Mouse (Mus musculus) heart, postnatal 0 days (tissue): ENCODE measurements around the gene Cln3. TPM values are rescaled to one million over a fixed set of nuclear protein-coding genes. Genes with fewer than 3 reads are reported as not detected.

ENCODE experiments used
- ATAC-seq: fragments of 200-750 bp; cut with Nextera tagmentation; 2 replicates; pipeline ENCODE4 v1.8.0; 2017; ENCODE audit warnings: low read depth, moderate number of reproducible peaks, moderate library complexity; ENCODE audit not compliant: insufficient read depth
- DNase-seq: peaks from one replicate; pipeline ENCODE4 v3.0.0-alpha.2; 2016; ENCODE audit warnings: low spot score
- H3K27ac ChIP-seq: fragments of 300-500 bp; sonication (generic); 2 replicates; pipeline ENCODE4 v1.5.1; 2014; ENCODE audit warnings: low read depth, mild to moderate bottlenecking
- H3K27me3 ChIP-seq: fragments of 300-500 bp; sonication (generic); 2 replicates; pipeline ENCODE4 v1.6.1; 2014; ENCODE audit warnings: low read length, mixed read lengths; ENCODE audit not compliant: control insufficient read depth, insufficient read depth
- H3K36me3 ChIP-seq: fragments of 300-500 bp; sonication (generic); replicated peaks from 2 replicates; pipeline ENCODE4 v1.6.1; 2014; ENCODE audit warnings: low read length, mixed read lengths; ENCODE audit not compliant: control insufficient read depth, insufficient read depth
- H3K4me1 ChIP-seq: fragments of 300-500 bp; sonication (generic); 2 replicates; pipeline ENCODE4 v1.6.1; 2014; ENCODE audit warnings: antibody characterized with exemption; ENCODE audit not compliant: control insufficient read depth, insufficient read depth
- H3K4me2 ChIP-seq: fragments of 300-500 bp; sonication (generic); 2 replicates; pipeline ENCODE4 v1.6.1; 2014; ENCODE audit warnings: low read depth, mild to moderate bottlenecking, low read length, moderate library complexity
- H3K4me3 ChIP-seq: fragments of 300-500 bp; sonication (generic); 2 replicates; pipeline ENCODE4 v1.5.1; 2014; ENCODE audit warnings: low read depth, low read length
- H3K9ac ChIP-seq: fragments of 300-500 bp; sonication (generic); replicated peaks from 2 replicates; pipeline ENCODE4 v1.6.1; 2014; ENCODE audit warnings: low read depth, low read length, mixed read lengths
- H3K9me3 ChIP-seq: fragments of 300-500 bp; sonication (generic); replicated peaks from 2 replicates; pipeline ENCODE4 v1.6.1; 2016; ENCODE audit warnings: low read length; ENCODE audit not compliant: control insufficient read depth
- CTCF ChIP-seq: IDR thresholded peaks from 2 replicates; pipeline ENCODE4 v1.5.1; 2016; ENCODE audit warnings: antibody characterized with exemption, control low read depth, low read depth
- EP300 ChIP-seq: IDR thresholded peaks from 2 replicates; pipeline ENCODE4 v1.6.1; 2016; ENCODE audit warnings: antibody characterized with exemption, low read depth
- WGBS: fragments of 180-500 bp; shearing (Covaris S2); extraction: QIAGEN DNeasy Blood & Tissue Kit; methylation state at CpG from one replicate; pipeline ENCODE4 v1.1.7; 2014; 5-methylcytosine and 5-hydroxymethylcytosine counted together
- polyA plus RNA-seq: library from polyadenylated mRNA; unstranded; fragments of >200 nt; fragmentation: Nextera tagmentation; extraction: Ambion mirVana; gene quantifications from 2 replicates; pipeline ENCODE4 v1.2.1, GENCODE M21; 2015
- total RNA-seq: library from RNA; depleted of rRNA; stranded (reverse); fragments of >200 nt; gene quantifications from 2 replicates; pipeline ENCODE4 v1.2.3, GENCODE M21; 2014; ENCODE audit warnings: low replicate concordance; rRNA removed

The Cln3 gene
- total RNA-seq (14.8 and 17.1 TPM in 2 replicates), polyA plus RNA-seq (14.9 and 17.0 TPM in 2 replicates)

DNA sequence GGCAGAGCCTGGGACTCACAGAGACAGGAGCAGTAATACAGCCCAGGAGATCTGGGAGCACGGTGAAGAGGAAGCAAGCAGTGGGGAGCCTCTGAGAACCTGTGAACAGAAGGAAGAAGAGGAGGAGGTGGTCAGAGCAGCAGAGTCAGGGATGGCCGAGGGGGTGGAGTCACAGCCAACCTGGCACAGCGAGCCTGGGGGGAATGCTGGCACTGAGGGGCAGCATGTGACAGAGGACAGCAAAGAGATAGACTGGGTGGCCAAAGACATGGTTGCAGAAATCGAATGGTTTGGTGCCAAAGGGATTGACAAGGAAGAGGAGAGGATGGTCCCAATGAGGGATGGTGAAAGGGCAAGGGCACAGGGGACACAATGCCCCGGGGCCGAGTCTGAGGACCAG lies at the start of gene Cln3:
Gene Cln3, minus strand, starts transcription at position 101 of the 400 bp plus-strand sequence.
- TF ChIP-seq EP300 (no peak), CTCF (no peak)
- 64% methylated on average over 6 of the region's 6 CpGs for WGBS
- Histone ChIP-seq H3K9ac (no peak within 1 kb of the TSS), H3K36me3 (no peaks in the 10 kb centered on the region), H3K27ac (no peak within 1 kb of the TSS), H3K4me1 (peaks cover 9% of the 10 kb centered on the region; the same call in 1 of the 2 replicates), H3K27me3 (no peaks in the 10 kb centered on the region), H3K9me3 (no peaks in the 10 kb centered on the region), H3K4me2 (no peak within 1 kb of the TSS), H3K4me3 (no peak within 1 kb of the TSS)
- DNase-seq (no peak), ATAC-seq (no peak)

DNA sequence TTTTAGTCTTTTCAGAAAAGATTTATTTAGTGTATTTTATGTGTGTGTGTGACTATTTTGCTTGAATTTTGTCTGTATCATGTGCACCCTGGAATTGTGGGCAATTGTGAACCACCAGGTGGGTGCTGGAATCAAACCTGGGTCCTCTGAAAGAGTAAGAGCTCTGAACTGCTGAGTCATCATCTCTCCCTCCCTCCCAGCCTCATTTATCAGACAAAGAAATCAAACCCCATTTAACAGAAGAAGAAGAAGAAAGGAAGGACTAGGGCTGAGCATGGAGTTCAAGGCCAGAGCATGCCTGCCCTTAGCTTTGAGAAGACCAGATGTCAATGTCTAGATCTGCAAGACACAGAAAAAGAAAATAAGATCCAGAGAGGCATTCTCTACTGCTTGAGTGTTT lies 49.8 kb upstream of the Cln3 start:
- H3K9me3 ChIP-seq: no peaks in the 10 kb centered on the region
- ATAC-seq (no peak), DNase-seq (no peak)
- H3K4me2 ChIP-seq: no peak overlapping the region
- H3K27me3 ChIP-seq: 0 out of 2 replicates have a peak, but pooled peaks cover 4% of the 10 kb centered on the region
- no peak overlapping the region for H3K9ac ChIP-seq
- no peaks in the 10 kb centered on the region for H3K36me3 ChIP-seq
- no peaks in the 10 kb centered on the region for H3K4me1 ChIP-seq
- TF ChIP-seq EP300 (no peak), CTCF (no peak)
- H3K27ac ChIP-seq: no peak overlapping the region
- no peak overlapping the region for H3K4me3 ChIP-seq

DNA sequence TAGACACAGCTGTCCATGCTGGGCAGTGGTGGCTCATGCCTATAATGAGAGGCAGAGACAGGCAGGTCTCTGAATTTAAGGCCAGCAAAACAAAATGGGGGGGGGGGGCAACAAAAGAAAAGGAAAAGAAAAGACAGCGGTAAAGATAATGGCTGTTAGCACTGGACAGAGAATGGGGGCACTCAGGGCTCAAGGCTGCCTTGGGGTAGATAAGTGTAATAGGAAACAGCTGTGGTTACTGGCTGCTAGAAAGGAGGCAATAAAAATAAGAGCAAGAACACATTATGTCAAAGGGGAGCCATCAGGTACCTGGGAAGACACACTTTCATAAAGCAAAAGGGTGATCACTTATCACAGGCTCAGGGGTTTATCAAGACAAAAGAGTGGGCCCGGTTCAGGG lies 46.9 kb upstream of the Cln3 start:
- Histone ChIP-seq H3K9ac (no peak overlapping the region), H3K36me3 (no peaks in the 10 kb centered on the region), H3K27me3 (0 out of 2 replicates have a peak, but pooled peaks cover 4% of the 10 kb centered on the region), H3K27ac (no peak overlapping the region), H3K4me3 (no peak overlapping the region), H3K9me3 (no peaks in the 10 kb centered on the region), H3K4me1 (no peaks in the 10 kb centered on the region), H3K4me2 (no peak overlapping the region)
- DNase-seq (no peak), ATAC-seq (no peak)
- WGBS: 42% methylated on average over 2 of the region's 2 CpGs
- TF ChIP-seq CTCF (no peak), EP300 (no peak)

DNA sequence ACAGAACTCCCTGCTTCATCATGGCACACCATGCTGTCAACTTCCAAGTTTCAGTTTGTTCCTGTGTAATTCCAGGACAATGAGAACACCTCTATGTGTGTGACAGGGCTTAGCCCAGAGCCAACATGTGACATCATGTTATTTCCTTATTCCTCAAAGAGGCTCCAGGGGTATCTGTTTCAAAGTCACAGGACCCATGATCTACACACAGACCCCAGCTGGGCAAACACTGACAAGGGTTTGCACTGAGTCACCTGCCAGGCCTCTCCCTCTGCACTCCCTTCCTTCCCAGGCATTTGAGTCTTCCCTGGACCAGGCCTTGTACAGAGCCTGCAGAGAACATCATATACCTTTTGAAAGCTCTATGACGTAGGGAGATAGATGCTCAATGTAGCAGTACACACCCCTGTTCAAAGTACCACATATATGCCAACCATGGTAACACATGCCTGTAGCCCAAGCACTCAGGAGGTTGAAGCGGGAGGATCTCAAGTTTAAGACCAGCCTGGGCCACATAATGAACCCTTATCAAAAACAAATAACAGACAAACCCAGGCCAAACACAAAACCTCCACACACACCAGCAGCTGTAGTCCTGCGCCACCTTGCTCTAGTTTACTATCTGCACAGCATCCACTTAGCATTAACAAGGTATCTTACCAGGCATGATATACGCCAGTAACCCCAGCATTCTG lies 45.4 kb upstream of the Cln3 start, which contains the start of gene Nupr1:
Gene Nupr1, minus strand, starts transcription at position 38 of the 695 bp plus-strand sequence.
- no peaks in the 10 kb centered on the region for H3K9me3 ChIP-seq
- WGBS: 79% methylated on average over 4 of the region's 4 CpGs
- no peaks in the 10 kb centered on the region for H3K4me1 ChIP-seq
- 0 out of 2 replicates have a peak, but pooled peaks cover 4% of the 10 kb centered on the region for H3K27me3 ChIP-seq
- no peak for DNase-seq
- TF ChIP-seq EP300: no peak
- ATAC-seq: no peak
- H3K4me3 ChIP-seq: no peak within 1 kb of the TSS
- no peak within 1 kb of the TSS for H3K27ac ChIP-seq
- H3K4me2 ChIP-seq: no peak within 1 kb of the TSS
- no peaks in the 10 kb centered on the region for H3K36me3 ChIP-seq
- H3K9ac ChIP-seq: no peak within 1 kb of the TSS

DNA sequence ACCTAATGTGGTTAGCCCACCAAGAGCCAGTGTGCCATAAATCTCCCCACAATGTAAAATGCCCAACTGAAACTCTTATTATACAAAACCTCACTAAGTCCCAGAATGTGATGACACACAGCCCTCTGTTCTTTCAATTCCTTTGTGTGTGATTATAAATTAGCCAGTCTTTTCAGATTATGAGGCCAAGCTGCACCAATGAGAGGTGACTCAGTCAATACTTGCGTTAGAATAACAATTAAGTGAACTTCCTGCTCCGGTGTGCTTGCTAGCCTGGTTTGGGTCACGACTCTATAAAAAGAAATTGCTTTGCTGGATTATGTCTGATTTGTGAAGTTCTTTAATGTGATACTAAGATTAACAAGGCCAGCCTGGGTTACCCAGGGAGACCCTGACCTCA lies 44.3 kb upstream of the Cln3 start:
- TF ChIP-seq EP300 (no peak), CTCF (no peak)
- DNase-seq: no peak
- WGBS: 60% methylated on average over 3 of the region's 3 CpGs

DNA sequence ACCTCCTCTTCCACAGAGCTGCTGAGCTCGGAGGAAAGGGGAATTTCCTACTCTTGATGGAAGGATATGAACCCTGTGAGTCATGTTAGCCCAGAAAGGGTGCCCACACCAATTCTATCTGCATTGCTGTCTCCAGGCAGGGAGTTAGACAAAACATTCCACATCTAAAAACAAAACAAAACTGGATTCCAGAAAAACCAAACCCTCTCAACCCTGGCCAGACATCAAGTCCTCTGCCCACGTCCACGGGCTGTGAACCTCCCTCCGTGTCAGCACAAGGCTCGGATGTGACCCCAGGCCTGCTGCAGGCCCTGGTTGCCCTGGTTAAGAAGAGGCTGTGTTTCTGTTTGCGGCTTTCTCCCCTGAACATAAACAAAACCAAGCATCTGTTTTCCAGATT lies 42.5 kb upstream of the Cln3 start:
- no peak overlapping the region for H3K4me2 ChIP-seq
- ATAC-seq (no peak), DNase-seq (no peak)
- no peaks in the 10 kb centered on the region for H3K9me3 ChIP-seq
- WGBS: 55% methylated on average over 6 of the region's 6 CpGs
- H3K36me3 ChIP-seq: no peaks in the 10 kb centered on the region
- TF ChIP-seq EP300: no peak
- no peak for TF ChIP-seq CTCF
- H3K27ac ChIP-seq: peak overlapping the region; percentile 38; the same call in 1 of the 2 replicates
- H3K4me3 ChIP-seq: no peak overlapping the region
- H3K4me1 ChIP-seq: no peaks in the 10 kb centered on the region
- no peak overlapping the region for H3K9ac ChIP-seq
- no peaks in the 10 kb centered on the region for H3K27me3 ChIP-seq

More for the DNA sequence above, 44.3 kb upstream of the Cln3 start:
- 0 out of 2 replicates have a peak, but pooled peaks cover 4% of the 10 kb centered on the region for H3K27me3 ChIP-seq
- no peak overlapping the region for H3K27ac ChIP-seq
- no peak overlapping the region for H3K4me3 ChIP-seq
- H3K4me2 ChIP-seq: no peak overlapping the region
- no peaks in the 10 kb centered on the region for H3K9me3 ChIP-seq
- no peaks in the 10 kb centered on the region for H3K36me3 ChIP-seq
- H3K9ac ChIP-seq: no peak overlapping the region
- ATAC-seq: no peak
- no peaks in the 10 kb centered on the region for H3K4me1 ChIP-seq
